Mouse (Mus musculus) ES-CJ7 (cell line): Measurements from ENCODE around the gene Mdga1.
A peak's percentile ranks its signal among the peaks of the same experiment; 100 is the strongest.

Experiments used
- DNase-seq: peaks from one replicate; pipeline ENCODE4 v3.0.0; 2011; ENCODE audit warnings: low read depth, low spot score

Mdga1 gene

GRCm38 (mm10) chr17:29886655-29887251, 83.1 kb downstream of the Mdga1 start:
- peak; percentile 41 for DNase-seq

DNA sequence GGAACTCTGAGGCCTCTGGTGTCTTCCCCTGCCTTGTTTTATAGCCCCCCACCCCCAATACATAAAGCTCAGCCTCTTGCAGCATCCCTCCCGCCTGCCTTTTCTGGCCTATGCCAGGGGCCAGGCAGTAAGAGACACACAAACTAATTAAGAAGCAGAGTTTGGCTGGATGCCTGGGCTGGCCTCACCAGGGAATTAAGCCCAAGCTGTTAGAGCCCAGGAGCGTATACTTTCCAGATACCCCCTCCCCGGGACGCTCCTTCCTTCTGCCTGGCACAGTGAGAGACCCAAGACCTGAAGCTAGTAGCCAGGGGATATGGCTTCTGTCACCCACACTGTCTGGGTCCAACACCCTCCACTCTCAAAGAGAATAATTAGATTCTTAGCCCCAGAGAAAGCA, 83.8 kb downstream of the Mdga1 start:
- DNase-seq, result no peak

DNA sequence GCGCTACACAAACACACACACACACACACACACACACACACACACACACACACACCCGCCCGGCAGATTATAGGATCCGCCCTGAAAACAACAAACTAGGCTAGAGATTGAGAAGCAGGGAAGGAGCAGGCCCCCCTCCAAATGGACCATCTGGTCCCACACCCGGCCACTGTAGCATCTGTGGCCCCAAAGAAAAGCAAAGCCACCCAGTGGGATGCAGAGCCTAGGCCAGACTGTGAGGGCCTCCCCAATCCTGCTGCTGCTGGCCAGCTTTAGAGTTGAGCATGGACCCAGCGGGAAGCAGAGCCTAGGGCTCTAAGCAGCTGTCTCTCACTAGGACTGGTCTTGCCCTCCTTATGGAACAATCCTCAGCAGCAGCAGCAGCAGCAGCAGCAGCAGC, 85.3 kb downstream of the Mdga1 start:
- DNase-seq, result no peak

DNA sequence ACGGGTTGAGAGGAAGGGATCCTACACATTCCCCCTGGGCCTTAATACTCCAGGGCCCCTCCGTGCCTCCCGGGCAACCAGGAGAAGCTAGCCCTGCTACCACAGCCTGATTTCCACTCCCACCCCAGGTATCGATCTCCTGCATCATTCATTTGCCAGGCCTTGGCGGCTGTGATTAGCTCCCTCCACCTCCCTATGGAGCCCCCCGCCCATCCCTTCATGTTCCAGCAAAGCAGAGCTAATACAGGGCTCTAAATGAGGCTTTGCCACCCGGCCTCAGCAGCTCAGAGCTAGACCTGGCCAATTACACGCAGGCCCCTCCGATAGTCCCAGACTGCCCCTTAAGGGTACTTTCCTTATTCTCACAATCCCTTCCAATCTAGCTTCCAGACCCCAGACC, 86.5 kb downstream of the Mdga1 start:
- DNase-seq, result no peak

DNA sequence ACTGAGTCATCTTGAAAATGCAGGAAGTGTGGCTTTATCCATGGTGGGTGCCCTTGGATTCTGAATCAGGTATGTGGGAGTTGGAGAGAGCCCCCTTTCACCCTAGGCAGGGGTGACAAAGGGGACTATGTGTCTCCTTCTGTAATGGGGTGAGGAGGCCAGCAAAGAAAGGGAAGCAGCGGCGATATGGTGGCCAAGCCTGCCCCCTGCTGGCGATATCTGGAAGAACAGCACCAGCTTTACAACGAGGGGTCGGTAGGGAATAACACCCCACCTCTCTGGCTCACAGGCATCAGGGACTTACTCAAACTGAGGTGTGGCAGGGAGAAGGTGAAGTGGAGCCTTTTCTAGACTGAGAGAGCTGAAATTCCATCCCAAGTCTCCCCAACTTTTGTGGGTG, 87.0 kb downstream of the Mdga1 start:
- peak; percentile 70 for DNase-seq

GRCm38 (mm10) chr17:29880251-29880650, 89.6 kb downstream of the Mdga1 start:
- peak; percentile 95 for DNase-seq

- no peak for DNase-seq
Observed at GRCm38 (mm10) chr17:29878990-29879389, 90.9 kb downstream of the Mdga1 start.

DNA sequence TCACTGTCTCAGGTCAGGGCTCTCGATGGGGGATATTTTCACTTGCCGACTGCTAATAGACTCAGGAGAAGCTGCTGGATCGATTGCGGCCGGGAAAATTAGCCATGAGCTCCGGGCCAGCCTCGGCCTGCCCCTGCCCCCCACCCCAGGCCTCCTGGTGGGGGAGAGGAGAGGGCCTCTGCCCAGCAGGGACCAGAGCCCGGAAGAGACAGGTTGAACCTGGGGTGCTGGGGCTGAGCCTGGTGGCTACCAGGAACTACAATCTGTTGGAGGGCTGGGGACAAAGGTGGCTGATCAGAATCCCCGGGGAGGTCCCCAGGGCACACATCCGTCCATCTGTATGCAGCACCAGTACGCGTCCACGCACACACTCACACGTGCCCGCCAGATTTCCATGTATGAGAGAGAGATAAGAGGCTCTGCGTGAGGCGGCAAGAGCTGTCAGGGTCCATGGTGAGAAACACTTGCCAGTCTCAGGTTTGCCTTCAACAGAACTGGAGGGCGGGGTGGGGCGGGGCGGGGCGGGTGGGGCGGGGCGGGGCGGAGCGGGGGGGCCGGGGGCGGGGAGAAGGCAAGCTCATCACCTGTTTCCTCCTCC, 95.7 kb downstream of the Mdga1 start:
- no peak for DNase-seq

- no peak for DNase-seq
Observed at GRCm38 (mm10) chr17:29873580-29874015, 96.3 kb downstream of the Mdga1 start.

DNA sequence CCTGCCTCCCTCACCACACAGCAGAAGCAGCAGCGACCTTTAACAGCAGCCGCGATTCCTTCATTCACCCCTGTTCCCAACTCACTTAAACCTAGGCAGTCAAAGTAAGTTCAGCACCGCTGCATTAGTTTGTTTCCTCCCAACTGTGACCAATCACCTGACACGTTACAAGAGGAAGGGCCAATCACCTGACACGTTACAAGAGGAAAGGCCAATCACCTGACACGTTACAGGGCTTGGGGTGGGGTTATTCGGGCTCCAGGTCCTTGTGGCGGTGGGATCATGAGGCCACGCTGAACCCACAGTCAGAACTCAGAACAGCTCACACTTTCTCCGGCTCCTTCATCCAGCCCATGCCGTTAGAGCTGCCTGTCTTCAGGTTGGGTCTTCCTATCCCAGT, 99.6 kb downstream of the Mdga1 start:
- DNase-seq, result peak; percentile 92

GRCm38 (mm10) chr17:29865914-29866313, 104.0 kb downstream of the Mdga1 start:
- DNase-seq, result no peak

DNA sequence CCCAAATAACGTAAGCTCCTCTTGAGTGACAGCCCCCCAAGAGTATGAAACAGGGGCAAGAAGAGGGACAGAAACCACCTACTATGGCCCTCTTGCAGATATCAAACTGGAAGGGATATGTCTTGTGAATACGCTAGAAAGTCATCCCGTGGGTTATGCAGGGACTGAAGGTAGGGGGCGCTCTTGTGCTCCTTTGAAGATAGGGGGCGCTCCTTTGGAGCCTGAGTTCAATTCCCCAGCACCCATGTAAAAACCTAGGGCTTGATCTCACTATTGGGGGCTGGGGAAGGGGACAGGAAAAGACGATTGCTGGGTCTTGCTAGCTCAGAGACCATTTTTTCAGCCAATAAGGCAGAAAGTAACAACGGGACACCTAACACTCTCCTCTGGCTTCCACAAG, 105.4 kb downstream of the Mdga1 start:
- peak; percentile 53 for DNase-seq

DNA sequence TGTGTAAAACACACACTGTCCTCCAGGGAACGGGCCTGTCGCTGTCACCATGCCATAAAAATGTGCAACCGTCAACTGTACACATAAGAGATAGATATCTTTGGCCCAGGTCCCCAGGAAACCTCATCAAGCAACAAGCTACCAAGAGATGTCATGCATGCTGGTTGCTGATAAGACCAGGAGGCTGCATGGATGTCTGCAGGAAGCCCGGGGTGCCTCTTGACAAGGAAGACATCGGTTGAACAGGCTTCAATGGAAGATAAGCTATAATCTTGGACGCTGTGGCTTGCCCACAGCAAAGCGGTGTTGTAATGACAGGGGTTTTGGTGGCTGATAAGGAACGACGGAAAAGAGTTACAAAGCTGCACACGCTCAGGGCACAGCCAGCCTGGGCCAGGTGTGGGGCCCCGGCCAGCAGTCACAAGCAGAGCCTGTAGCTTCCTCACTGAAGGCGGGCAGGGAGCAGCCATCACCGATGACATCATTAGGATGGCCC, 110.1 kb downstream of the Mdga1 start:
- no peak for DNase-seq

GRCm38 (mm10) chr17:29858764-29859163, 111.1 kb downstream of the Mdga1 start:
- DNase-seq, result peak; percentile 75

GRCm38 (mm10) chr17:29855702-29856580, 113.9 kb downstream of the Mdga1 start:
- no peak for DNase-seq

DNA sequence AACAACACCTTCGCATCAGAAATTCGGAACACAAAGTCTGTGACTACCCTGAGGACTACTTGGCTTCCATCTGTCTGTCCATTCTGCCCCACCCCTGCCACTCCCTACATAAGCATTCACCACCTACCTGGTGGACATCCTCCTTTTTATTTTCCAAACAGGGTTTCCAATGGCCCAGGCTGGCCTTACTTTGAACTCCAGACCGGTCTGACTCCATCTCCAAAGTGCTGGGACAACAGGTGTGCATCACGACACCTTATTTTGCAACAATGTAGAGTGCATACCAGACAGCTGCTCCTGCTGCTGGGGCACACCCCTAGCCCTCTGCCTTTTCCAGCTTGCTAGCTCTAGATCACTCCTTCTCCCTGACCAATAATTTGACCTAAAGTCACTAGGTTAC, 115.1 kb downstream of the Mdga1 start:
- peak; percentile 60 for DNase-seq

- DNase-seq, result no peak
Observed at GRCm38 (mm10) chr17:29854388-29854787, 115.5 kb downstream of the Mdga1 start.

DNA sequence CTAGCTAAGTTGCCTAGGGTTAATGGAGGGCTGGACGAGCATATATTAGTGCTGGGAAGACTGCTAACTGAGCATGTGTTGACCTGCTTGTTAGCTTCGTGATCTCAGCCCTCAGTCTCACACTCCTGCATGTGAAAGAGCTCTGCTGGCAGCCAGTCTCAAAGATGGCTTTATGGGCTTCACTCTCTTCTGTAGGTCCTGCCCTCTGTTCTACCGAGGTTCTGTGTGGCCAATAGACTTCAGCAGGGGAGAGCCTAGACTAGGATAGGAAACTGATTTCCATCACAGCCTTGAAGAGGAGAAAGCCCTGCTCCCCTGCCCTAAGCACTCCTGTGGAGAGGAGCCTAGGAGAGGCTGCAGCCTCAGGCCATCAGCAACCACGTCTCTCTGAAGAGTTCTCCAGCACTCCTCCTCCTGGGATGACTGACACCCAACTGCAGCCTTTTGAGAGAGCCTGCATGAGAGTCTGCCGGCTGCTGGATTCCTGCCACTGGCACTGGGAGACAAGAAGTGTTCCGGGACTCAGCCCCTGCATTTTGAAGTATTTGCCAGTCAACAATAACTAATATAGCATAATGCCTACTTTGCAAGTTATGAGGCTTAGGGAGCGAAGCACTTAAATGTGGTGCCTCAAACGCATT, 116.9 kb downstream of the Mdga1 start:
- DNase-seq, result peak; percentile 83

GRCm38 (mm10) chr17:29849436-29849797, 120.5 kb downstream of the Mdga1 start:
- DNase-seq, result no peak

DNA sequence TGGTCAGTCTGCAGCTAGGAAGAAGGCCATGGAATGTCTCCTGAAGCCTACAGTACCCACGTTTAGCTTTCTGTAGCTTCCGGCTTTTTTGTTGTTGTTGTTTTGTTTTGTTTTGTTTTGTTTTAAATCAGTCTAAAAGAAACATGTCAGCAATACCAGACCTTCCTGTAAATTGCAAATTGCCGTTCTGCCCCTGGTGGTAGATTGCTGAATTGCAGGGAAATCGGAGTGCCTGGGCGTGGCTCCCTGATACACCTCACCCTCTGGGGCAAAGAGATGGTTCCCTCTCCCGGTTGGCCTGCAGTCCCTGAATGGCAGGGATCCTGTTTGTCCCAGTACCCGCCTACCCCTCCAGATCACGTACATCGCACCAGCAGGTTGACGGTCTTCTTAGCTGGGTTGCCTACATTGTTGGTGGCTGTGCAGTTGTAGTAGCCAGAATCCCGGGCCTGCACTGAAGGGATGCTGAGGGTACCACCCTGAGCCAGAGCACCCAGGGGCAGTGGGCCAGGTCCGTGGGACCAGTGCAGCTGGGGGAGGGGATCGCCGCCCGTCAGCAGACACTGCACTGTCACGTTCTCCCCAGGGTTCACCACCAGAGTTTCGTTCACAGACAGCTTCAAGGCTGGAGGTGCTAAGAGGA, 121.0 kb downstream of the Mdga1 start:
- DNase-seq, result peak; percentile 88

DNA sequence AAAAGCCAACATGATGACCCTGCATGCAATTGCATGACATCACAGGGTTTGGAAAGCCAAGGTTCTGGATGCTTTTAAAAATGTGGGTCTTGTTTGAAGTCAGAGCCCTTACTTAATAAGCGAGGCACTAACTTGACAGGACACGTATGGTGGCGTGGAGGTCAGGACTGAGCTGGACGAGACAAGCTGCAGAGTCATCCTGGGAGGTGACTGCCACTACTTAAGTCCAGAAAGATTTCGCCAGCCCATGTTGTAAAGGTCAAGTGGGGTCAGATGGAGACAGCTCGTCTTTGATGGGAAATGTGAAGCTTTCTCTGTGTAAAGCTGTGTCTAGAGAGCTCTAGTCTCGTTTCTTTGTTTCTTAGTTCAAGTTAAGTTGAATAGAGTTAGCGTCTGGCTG, 122.6 kb downstream of the Mdga1 start:
- DNase-seq, result no peak

DNA sequence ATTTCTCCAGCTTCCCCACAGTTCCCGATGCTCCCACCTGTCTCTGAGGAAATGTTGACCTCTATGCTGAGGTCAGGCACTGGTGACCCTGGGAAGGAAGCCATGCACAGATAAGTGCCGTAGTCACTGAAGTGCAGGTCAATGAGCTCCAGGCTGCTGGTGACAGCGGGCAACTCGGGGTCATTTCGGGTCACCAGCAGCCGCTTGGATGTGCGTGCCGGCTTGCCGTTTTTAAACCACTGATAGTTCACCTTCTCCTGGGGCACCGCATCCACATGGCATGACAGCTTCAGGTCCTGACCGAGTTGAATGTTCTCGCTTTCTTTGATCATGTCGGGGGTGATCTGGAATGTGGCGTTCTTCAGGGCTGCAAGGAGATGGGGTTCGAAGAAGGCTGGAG, 123.6 kb downstream of the Mdga1 start:
- DNase-seq, result no peak
